Mouse (Mus musculus) cerebellum, adult 2 months (tissue): ENCODE measurements around the gene Casc3. TPM values are rescaled to one million over a fixed set of nuclear protein-coding genes. Genes with fewer than 3 reads are reported as not detected.
A peak's percentile ranks its signal among the peaks of the same experiment; 100 is the strongest.

Experiments
- DNase-seq, 2 experiments: peaks; one replicate each; pipeline ENCODE4 v3.0.0; 2021
- H3K27ac ChIP-seq: fragments of 200-500 bp; 2 replicates; pipeline ENCODE4 v1.5.1; 2012; ENCODE audit warnings: low read length, control low read depth, inconsistent platforms; ENCODE audit not compliant: insufficient read depth
- H3K27me3 ChIP-seq: fragments of 200-500 bp; 2 replicates; pipeline ENCODE4 v1.6.1; 2012; ENCODE audit warnings: inconsistent platforms, mild to moderate bottlenecking, low read length, moderate library complexity; ENCODE audit not compliant: control insufficient read depth, insufficient read depth
- H3K4me1 ChIP-seq: fragments of 200-500 bp; 2 replicates; pipeline ENCODE4 v1.6.1; 2011; ENCODE audit warnings: low read length; ENCODE audit not compliant: control insufficient read depth, insufficient read depth
- H3K4me3 ChIP-seq: fragments of 200-500 bp; replicated peaks from 2 replicates; pipeline ENCODE3; 2011; ENCODE audit warnings: mild to moderate bottlenecking, low read depth, low read length, control low read depth; ENCODE audit not compliant: insufficient read depth
- CTCF ChIP-seq: fragments of 200-500 bp; IDR thresholded peaks from 2 replicates; pipeline ENCODE4 v1.5.1; 2011; ENCODE audit warnings: low read depth, mild to moderate bottlenecking, control low read depth, low read length, moderate library complexity, borderline replicate concordance; ENCODE audit not compliant: insufficient read depth
- POLR2A ChIP-seq: fragments of 200-500 bp; IDR thresholded peaks from 2 replicates; pipeline ENCODE4 v1.6.1; 2011; ENCODE audit warnings: low read length, control low read depth, borderline replicate concordance; ENCODE audit not compliant: insufficient read depth
- WGBS: fragments of 180-500 bp; shearing (Covaris S2); methylation state at CpG from one replicate; pipeline ENCODE4 v1.1.7; 2018; 5-methylcytosine and 5-hydroxymethylcytosine counted together
- polyA plus RNA-seq: library from polyadenylated mRNA; depleted of rRNA; stranded (reverse); fragments of >200 nt; gene quantifications from 2 replicates; pipeline ENCODE4 v1.2.3, GENCODE M21; 2012

The Casc3 gene
- polyA plus RNA-seq, 1 experiment, result 55.5 TPM

DNA sequence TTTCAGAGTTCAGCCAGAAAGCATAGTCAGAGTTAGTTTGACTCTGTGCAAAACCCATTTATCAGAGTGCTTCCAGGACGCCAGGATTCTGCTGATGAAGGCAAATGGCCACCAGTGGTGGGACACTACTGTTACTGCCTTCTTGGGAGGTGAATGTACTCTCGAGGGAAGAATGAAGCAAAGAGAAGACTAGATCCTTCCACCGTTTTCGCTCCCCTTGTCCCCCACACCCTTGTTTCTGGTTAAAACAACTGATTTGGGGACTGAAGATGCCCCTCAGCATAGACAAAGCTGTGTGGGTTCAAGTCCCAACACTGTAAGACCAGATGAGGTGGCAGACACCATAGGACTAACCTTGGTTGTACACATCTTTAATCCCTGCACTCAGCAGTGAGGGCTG is 20.6 kb upstream of the Casc3 start:
- peak overlapping the region; percentile 97 for H3K27ac ChIP-seq
- TF ChIP-seq POLR2A, result no peak
- TF ChIP-seq CTCF, result no peak
- H3K4me3 ChIP-seq, result no peak overlapping the region
- 79% methylated on average over 4 of the region's 4 CpGs for WGBS
- peak in 1 of 2 experiments; percentile 38 for DNase-seq
- no peaks in the 10 kb centered on the region for H3K27me3 ChIP-seq
- peaks cover 39% of the 10 kb centered on the region for H3K4me1 ChIP-seq

DNA sequence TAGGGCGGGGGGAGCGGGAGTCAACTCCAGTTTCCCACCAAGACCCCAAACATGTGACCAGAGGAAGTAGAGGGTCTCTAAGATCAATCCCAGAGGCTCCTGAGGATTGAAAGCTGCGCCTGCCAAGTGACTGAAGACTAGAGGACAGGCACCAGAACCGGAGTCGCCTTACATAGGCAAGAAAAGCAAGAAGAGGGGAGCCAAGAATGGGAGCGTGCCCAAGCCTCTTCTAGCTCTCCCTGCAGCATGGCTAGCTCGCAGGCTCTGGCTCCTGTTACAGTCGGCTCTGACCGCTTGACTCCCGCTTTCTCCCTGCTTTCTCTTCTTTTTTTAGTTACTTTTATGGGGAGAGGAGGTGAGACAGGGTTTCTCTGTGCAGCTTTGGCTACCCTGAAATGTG is 19.5 kb upstream of the Casc3 start:
- Histone ChIP-seq H3K27ac (peak overlapping the region; percentile 85), H3K4me1 (peaks cover 39% of the 10 kb centered on the region), H3K4me3 (no peak overlapping the region), H3K27me3 (no peaks in the 10 kb centered on the region)
- DNase-seq, result peak in 1 of 2 experiments; percentile 39
- TF ChIP-seq CTCF (no peak), POLR2A (no peak)
- 31% methylated on average over 10 of the region's 10 CpGs for WGBS

DNA sequence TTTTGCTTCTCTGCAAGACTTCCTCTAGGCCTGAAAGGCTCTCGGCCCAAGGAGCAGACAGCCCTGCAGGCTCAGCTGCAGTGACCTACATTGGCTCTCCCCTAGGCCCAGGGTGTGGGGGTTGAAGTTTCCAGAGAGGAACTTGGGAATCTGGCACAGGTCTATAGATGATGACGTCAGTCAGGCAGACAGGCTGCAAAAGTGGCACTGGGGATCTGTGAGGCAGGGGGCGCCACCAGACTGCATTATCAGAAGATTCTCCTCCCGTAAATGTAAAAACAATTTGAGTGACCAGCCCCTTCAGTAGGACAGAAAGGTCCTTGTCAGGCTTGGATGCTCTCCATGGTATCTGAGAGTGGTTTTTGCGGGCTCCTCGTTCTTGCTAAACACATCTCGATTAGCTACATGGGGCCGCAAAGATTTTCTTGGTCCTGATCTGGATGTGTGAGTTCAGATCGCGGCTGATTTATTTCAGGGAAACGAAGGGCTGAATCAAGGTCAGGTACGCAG is 18.9 kb upstream of the Casc3 start:
- DNase-seq, result peak; percentile 83 to 88
- H3K4me3 ChIP-seq, result peak overlapping the region; percentile 18
- no peak for TF ChIP-seq POLR2A
- peak; percentile 56; the same call in 1 of the 2 replicates for TF ChIP-seq CTCF
- H3K27me3 ChIP-seq, result no peaks in the 10 kb centered on the region
- 1% methylated on average over 12 of the region's 12 CpGs for WGBS
- H3K27ac ChIP-seq, result peak overlapping the region; percentile 85
- H3K4me1 ChIP-seq, result peaks cover 39% of the 10 kb centered on the region

GRCm38 (mm10) chr11:98786359-98787214 is 18.1 kb upstream of the Casc3 start:
- WGBS, result 0% methylated on average over 15 of the region's 15 CpGs
- peaks cover 37% of the 10 kb centered on the region for H3K4me1 ChIP-seq
- peak overlapping the region; percentile 18 for H3K4me3 ChIP-seq
- H3K27me3 ChIP-seq, result no peaks in the 10 kb centered on the region
- peak; percentile 95 to 98 for DNase-seq
- TF ChIP-seq CTCF, result peak; percentile 89
- no peak for TF ChIP-seq POLR2A
- peak overlapping the region; percentile 85 for H3K27ac ChIP-seq

- TF ChIP-seq POLR2A (no peak), CTCF (no peak)
- Histone ChIP-seq H3K4me1 (peaks cover 31% of the 10 kb centered on the region), H3K27me3 (no peaks in the 10 kb centered on the region), H3K4me3 (no peak overlapping the region), H3K27ac (peak overlapping the region; percentile 43)
- DNase-seq, result no peak
- 16% methylated on average over 7 of the region's 7 CpGs for WGBS
These were observed 17.5 kb upstream of the Casc3 start for GRCm38 (mm10) chr11:98787229-98787628.

DNA sequence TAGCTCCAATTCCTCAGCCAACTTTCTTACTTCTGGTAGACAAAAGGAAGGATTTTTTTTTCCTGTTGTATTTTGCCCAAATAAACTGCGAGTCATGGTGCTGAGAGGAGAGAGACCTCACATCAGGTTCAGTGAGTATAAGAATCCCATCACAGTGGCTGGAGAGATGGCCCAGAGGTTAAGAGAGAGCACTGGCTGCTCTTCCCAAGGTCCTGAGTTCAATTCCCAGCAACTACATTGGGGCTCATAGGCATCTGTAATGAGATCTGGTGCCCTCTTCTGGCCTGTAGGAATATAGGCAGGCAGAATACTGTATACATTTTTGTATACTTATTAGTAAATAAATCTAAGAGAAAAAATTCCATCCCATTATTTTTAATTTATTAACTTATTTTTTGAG is 17.0 kb upstream of the Casc3 start:
- TF ChIP-seq CTCF (no peak), POLR2A (no peak)
- peaks cover 28% of the 10 kb centered on the region for H3K4me1 ChIP-seq

DNA sequence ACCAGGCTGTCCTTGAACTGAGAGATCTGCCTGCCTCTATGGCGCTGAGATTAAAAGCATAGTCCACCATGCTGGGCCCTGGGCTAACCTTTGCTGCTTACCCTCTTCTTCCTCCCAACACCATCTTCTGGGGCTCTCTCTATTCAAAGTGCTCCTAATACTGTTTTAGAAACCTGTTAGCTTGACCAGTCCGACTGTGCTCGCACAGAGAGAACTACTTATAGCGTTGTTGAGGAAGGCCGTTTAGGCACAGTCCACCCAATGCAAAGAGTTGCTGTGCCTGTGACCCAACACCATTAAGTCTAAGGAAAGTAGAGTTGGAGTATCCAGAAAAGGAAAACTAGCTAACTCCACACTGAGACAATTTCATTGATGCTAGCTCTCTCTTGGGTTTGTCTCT is 16.6 kb upstream of the Casc3 start:
- no peak for TF ChIP-seq POLR2A
- no peak for TF ChIP-seq CTCF

More for the DNA sequence above, 17.0 kb upstream of the Casc3 start:
- H3K27ac ChIP-seq, result no peak overlapping the region
- WGBS, result 98% methylated on average over 1 of the region's 1 CpGs
- no peak for DNase-seq
- H3K27me3 ChIP-seq, result no peaks in the 10 kb centered on the region
- H3K4me3 ChIP-seq, result no peak overlapping the region

More for the DNA sequence above, 16.6 kb upstream of the Casc3 start:
- 92% methylated on average over 5 of the region's 5 CpGs for WGBS
- Histone ChIP-seq H3K4me1 (peaks cover 23% of the 10 kb centered on the region), H3K4me3 (no peak overlapping the region), H3K27me3 (no peaks in the 10 kb centered on the region), H3K27ac (no peak overlapping the region; the same call in 1 of the 2 replicates)
- no peak for DNase-seq
